Mouse (Mus musculus): ENCODE data around the gene Fcer1g. TPM values are rescaled to one million over a fixed set of nuclear protein-coding genes. Genes with fewer than 3 reads are reported as not detected.

The Fcer1g gene
- polyA plus RNA-seq, 1 experiment from 2014 or later, result 19.9 TPM

- H3K27me3 ChIP-seq (ENCODE audit: control insufficient read depth, insufficient read depth, low read length), result peaks cover 20% of the 10 kb centered on the region
- H3K9me3 ChIP-seq (replicated peaks; ENCODE audit: control insufficient read depth, low read length), result no peaks in the 10 kb centered on the region
- no peak overlapping the region for H3K4me3 ChIP-seq (ENCODE audit: low read depth, low read length)
- ATAC-seq (replicated peaks; ENCODE audit: insufficient number of reproducible peaks, low FRiP score, low TSS enrichment, low read depth) (no peak), DNase-seq (ENCODE audit: low spot score) (no peak)
- H3K4me1 ChIP-seq (ENCODE audit: control insufficient read depth, insufficient read depth, low read length), result peaks cover 5% of the 10 kb centered on the region; the same call in 1 of the 2 replicates
- no peak overlapping the region for H3K27ac ChIP-seq (replicated peaks; ENCODE audit: low read depth, low read length)
- no peaks in the 10 kb centered on the region for H3K36me3 ChIP-seq (replicated peaks; ENCODE audit: control insufficient read depth, insufficient read depth, low read depth, low read length)
- H3K9ac ChIP-seq (replicated peaks; ENCODE audit: low read length), result no peak overlapping the region
- no peak overlapping the region for H3K4me2 ChIP-seq (ENCODE audit: low read depth, low read length)
- 59% methylated on average over 1 of the region's 1 CpGs for WGBS
These were observed 34.6 kb downstream of the Fcer1g start for GRCm38 (mm10) chr1:171199532-171199931.

DNA sequence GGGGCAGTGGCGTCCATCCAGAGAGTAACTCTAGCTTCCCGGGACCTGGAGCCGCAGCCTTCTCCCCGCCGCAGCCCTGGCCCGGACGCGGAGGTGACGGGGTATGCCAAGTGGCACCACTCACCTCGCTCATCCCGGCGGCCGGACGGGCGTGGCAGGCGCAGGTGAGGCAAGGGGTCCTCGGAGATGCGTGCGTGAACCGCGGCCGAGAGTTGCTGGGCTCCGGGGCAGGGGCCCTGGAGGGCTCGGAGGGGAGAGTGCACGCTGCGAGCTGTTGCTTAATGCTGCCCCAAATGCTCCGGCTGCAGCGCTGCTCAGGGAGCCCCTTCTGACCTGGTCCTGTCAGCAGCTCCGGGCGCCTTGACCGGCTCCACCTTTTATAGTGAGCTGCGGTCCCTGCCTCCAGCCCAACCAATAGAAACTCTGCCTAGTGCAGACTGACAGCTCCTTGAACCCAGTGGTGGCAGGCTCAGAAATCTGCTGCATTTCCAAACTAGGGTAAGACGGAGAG is 38.2 kb downstream of the Fcer1g start, which contains the start of gene Pcp4l1:
Pcp4l1 (minus strand) TSS at position 382 of the 511 bp plus-strand sequence.
- peak within 1 kb of the TSS; percentile 32 for H3K9ac ChIP-seq (replicated peaks; ENCODE audit: low read length)
- H3K36me3 ChIP-seq (replicated peaks; ENCODE audit: control insufficient read depth, insufficient read depth, low read depth, low read length), result no peaks in the 10 kb centered on the region
- WGBS, result 0% methylated on average over 33 of the region's 33 CpGs
- peaks cover 36% of the 10 kb centered on the region for H3K27me3 ChIP-seq (ENCODE audit: control insufficient read depth, insufficient read depth, low read length)
- H3K4me2 ChIP-seq (ENCODE audit: low read depth, low read length), result peak within 1 kb of the TSS; percentile 97
- H3K4me1 ChIP-seq (ENCODE audit: control insufficient read depth, insufficient read depth, low read length), result peaks cover 7% of the 10 kb centered on the region
- DNase-seq (ENCODE audit: low spot score) (peak; percentile 76), ATAC-seq (replicated peaks; ENCODE audit: insufficient number of reproducible peaks, low FRiP score, low TSS enrichment, low read depth) (peak; percentile 70; the same call in 1 of the 2 replicates)
- H3K27ac ChIP-seq (replicated peaks; ENCODE audit: low read depth, low read length), result no peak within 1 kb of the TSS
- H3K4me3 ChIP-seq (ENCODE audit: low read depth, low read length), result peak within 1 kb of the TSS; percentile 54
- no peaks in the 10 kb centered on the region for H3K9me3 ChIP-seq (replicated peaks; ENCODE audit: control insufficient read depth, low read length)

GRCm38 (mm10) chr1:171195046-171195822 is 38.9 kb downstream of the Fcer1g start:
- ATAC-seq (replicated peaks; ENCODE audit: insufficient number of reproducible peaks, low FRiP score, low TSS enrichment, low read depth) (no peak), DNase-seq (ENCODE audit: low spot score) (no peak)
- 5% methylated on average over 20 of the region's 20 CpGs for WGBS
- Histone ChIP-seq H3K9ac (replicated peaks; ENCODE audit: low read length) (peak overlapping the region; percentile 32), H3K36me3 (replicated peaks; ENCODE audit: control insufficient read depth, insufficient read depth, low read depth, low read length) (no peaks in the 10 kb centered on the region), H3K4me1 (ENCODE audit: control insufficient read depth, insufficient read depth, low read length) (peaks cover 7% of the 10 kb centered on the region), H3K27ac (replicated peaks; ENCODE audit: low read depth, low read length) (no peak overlapping the region), H3K4me2 (ENCODE audit: low read depth, low read length) (peak overlapping the region; percentile 97), H3K9me3 (replicated peaks; ENCODE audit: control insufficient read depth, low read length) (no peaks in the 10 kb centered on the region), H3K27me3 (ENCODE audit: control insufficient read depth, insufficient read depth, low read length) (peaks cover 36% of the 10 kb centered on the region), H3K4me3 (ENCODE audit: low read depth, low read length) (peak overlapping the region; percentile 54)

DNA sequence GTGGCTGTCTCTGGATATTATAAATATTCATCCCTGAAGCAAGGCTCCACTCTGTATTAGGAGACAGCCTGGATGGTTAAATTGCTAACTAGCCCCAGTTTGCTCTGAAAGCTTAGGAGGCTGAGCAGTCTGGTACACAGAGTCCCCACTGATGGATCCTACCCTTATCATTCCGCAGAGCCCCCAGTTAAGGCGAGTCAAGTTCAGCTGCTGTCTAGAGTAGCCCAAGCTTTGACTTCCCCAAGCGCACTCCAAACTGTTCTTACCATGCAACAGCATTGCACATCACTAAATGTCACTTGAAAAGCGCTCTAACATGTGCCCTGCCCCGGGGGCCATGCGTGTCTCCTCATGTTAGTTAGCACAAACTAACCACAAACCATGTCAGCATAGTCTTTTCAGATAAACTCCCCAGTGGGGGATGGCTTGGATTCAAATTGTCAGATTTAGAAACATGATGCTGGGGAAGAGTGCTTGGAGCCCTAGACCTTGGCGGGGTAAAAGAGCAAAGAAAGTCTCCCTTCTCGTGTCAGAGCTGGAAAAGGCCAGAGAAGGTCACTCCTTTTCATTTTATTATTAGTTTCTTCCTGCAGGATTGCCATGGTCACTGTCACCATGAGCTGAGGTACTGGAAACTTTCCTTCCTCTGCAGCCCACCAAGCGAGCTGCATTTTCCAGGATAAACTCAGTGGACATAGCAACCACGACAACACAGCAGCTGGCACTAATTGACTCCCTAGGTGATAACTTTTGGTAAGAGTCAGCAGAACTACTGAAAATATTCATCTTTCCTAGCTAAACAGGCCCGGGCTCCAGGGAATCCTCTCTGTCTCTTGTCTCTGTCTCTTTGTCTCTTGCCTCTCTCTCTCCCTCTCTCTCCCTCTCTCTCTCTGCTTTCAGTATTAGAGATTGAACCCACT is 40.0 kb downstream of the Fcer1g start:
- H3K36me3 ChIP-seq (replicated peaks; ENCODE audit: control insufficient read depth, insufficient read depth, low read depth, low read length), result no peaks in the 10 kb centered on the region
- H3K4me3 ChIP-seq (ENCODE audit: low read depth, low read length), result no peak overlapping the region
- DNase-seq (ENCODE audit: low spot score) (no peak), ATAC-seq (replicated peaks; ENCODE audit: insufficient number of reproducible peaks, low FRiP score, low TSS enrichment, low read depth) (no peak)
- no peak overlapping the region for H3K27ac ChIP-seq (replicated peaks; ENCODE audit: low read depth, low read length)
- WGBS, result 21% methylated on average over 11 of the region's 11 CpGs
- H3K4me2 ChIP-seq (ENCODE audit: low read depth, low read length), result no peak overlapping the region
- no peak overlapping the region for H3K9ac ChIP-seq (replicated peaks; ENCODE audit: low read length)
- H3K9me3 ChIP-seq (replicated peaks; ENCODE audit: control insufficient read depth, low read length), result no peaks in the 10 kb centered on the region
- H3K4me1 ChIP-seq (ENCODE audit: control insufficient read depth, insufficient read depth, low read length), result peaks cover 10% of the 10 kb centered on the region
- peaks cover 36% of the 10 kb centered on the region for H3K27me3 ChIP-seq (ENCODE audit: control insufficient read depth, insufficient read depth, low read length)

- Histone ChIP-seq H3K27me3 (ENCODE audit: control insufficient read depth, insufficient read depth, low read length) (peaks cover 36% of the 10 kb centered on the region), H3K4me3 (ENCODE audit: low read depth, low read length) (no peak overlapping the region), H3K27ac (replicated peaks; ENCODE audit: low read depth, low read length) (no peak overlapping the region), H3K4me1 (ENCODE audit: control insufficient read depth, insufficient read depth, low read length) (peaks cover 10% of the 10 kb centered on the region), H3K4me2 (ENCODE audit: low read depth, low read length) (peak overlapping the region; percentile 27), H3K9me3 (replicated peaks; ENCODE audit: control insufficient read depth, low read length) (no peaks in the 10 kb centered on the region), H3K9ac (replicated peaks; ENCODE audit: low read length) (no peak overlapping the region), H3K36me3 (replicated peaks; ENCODE audit: control insufficient read depth, insufficient read depth, low read depth, low read length) (no peaks in the 10 kb centered on the region)
- WGBS, result 2% methylated on average over 18 of the region's 18 CpGs
- ATAC-seq (replicated peaks; ENCODE audit: insufficient number of reproducible peaks, low FRiP score, low TSS enrichment, low read depth) (no peak), DNase-seq (ENCODE audit: low spot score) (no peak)
These were observed 40.9 kb downstream of the Fcer1g start for GRCm38 (mm10) chr1:171193093-171193840.

GRCm38 (mm10) chr1:171192283-171192682 is 41.9 kb downstream of the Fcer1g start:
- no peak overlapping the region for H3K4me3 ChIP-seq (ENCODE audit: low read depth, low read length)
- ATAC-seq (replicated peaks; ENCODE audit: insufficient number of reproducible peaks, low FRiP score, low TSS enrichment, low read depth), result no peak
- no peak overlapping the region for H3K9ac ChIP-seq (replicated peaks; ENCODE audit: low read length)
- WGBS, result 50% methylated on average over 10 of the region's 10 CpGs
- DNase-seq (ENCODE audit: low spot score), result no peak
- H3K36me3 ChIP-seq (replicated peaks; ENCODE audit: control insufficient read depth, insufficient read depth, low read depth, low read length), result no peaks in the 10 kb centered on the region
- no peaks in the 10 kb centered on the region for H3K9me3 ChIP-seq (replicated peaks; ENCODE audit: control insufficient read depth, low read length)
- H3K4me2 ChIP-seq (ENCODE audit: low read depth, low read length), result no peak overlapping the region
- H3K27ac ChIP-seq (replicated peaks; ENCODE audit: low read depth, low read length), result no peak overlapping the region
- peaks cover 36% of the 10 kb centered on the region for H3K27me3 ChIP-seq (ENCODE audit: control insufficient read depth, insufficient read depth, low read length)
- peaks cover 10% of the 10 kb centered on the region for H3K4me1 ChIP-seq (ENCODE audit: control insufficient read depth, insufficient read depth, low read length)

GRCm38 (mm10) chr1:171190832-171191231 is 43.3 kb downstream of the Fcer1g start:
- Histone ChIP-seq H3K4me3 (ENCODE audit: low read depth, low read length) (no peak overlapping the region), H3K9ac (replicated peaks; ENCODE audit: low read length) (no peak overlapping the region), H3K27ac (replicated peaks; ENCODE audit: low read depth, low read length) (no peak overlapping the region), H3K4me1 (ENCODE audit: control insufficient read depth, insufficient read depth, low read length) (peaks cover 8% of the 10 kb centered on the region), H3K27me3 (ENCODE audit: control insufficient read depth, insufficient read depth, low read length) (peaks cover 29% of the 10 kb centered on the region), H3K36me3 (replicated peaks; ENCODE audit: control insufficient read depth, insufficient read depth, low read depth, low read length) (no peaks in the 10 kb centered on the region), H3K9me3 (replicated peaks; ENCODE audit: control insufficient read depth, low read length) (no peaks in the 10 kb centered on the region), H3K4me2 (ENCODE audit: low read depth, low read length) (no peak overlapping the region)
- 93% methylated on average over 9 of the region's 9 CpGs for WGBS
- ATAC-seq (replicated peaks; ENCODE audit: insufficient number of reproducible peaks, low FRiP score, low TSS enrichment, low read depth) (no peak), DNase-seq (ENCODE audit: low spot score) (no peak)
